Mouse (Mus musculus) adrenal gland, postnatal 14 days (tissue): ENCODE results near the gene Fam20c. TPM values are rescaled to one million over a fixed set of nuclear protein-coding genes. Genes with fewer than 3 reads are reported as not detected.
A peak's percentile ranks its signal among the peaks of the same experiment; 100 is the strongest.

Source experiments
- DNase-seq: peaks from one replicate; pipeline ENCODE4 v3.0.0; 2021; ENCODE audit warnings: mixed read lengths
- total RNA-seq: library from RNA; stranded (reverse); gene quantifications from 2 replicates; pipeline ENCODE4 v1.2.3, GENCODE M21; 2021

Gene Fam20c
- total RNA-seq, 1 experiment from 2014 or later: 13.9 TPM

DNA sequence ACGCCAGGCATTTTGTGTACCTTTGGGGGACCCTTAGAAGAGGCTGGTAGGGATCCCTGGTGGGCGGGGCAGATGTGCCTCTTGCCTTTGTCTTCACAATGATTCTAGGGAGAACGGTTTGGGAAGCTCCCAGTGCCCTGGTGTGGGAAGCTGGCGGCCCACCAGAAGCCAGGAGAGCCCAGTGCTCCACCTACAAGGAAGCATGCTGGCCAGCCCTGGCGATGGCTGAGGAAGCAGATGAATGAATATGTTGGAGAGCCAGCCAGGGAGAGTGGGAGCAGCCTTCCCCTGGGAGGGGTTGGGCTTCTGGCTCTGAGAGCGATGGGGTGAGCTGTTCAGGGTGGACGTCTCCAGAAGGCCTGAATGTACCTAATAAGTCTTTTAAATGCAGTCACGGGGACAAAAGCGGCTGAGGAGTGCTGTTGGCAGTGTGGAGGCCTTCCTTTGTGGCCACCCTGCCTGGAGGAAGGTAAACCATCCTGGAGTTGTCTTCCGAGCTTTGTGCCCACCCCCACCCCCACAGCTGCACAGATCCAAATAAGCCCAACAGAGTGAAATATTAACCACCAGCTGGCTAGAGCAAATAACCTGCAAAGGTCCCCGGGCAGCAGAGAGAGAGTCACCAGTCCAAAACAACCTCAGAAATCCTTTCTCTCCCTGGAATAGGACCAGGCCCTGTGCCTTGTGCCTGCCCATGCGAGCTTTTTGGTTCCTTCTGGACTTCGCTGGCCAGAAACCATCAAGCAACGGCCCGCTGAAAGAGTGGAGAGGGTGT lies 2.2 kb downstream of the Fam20c start:
- DNase-seq: peak; percentile 44

DNA sequence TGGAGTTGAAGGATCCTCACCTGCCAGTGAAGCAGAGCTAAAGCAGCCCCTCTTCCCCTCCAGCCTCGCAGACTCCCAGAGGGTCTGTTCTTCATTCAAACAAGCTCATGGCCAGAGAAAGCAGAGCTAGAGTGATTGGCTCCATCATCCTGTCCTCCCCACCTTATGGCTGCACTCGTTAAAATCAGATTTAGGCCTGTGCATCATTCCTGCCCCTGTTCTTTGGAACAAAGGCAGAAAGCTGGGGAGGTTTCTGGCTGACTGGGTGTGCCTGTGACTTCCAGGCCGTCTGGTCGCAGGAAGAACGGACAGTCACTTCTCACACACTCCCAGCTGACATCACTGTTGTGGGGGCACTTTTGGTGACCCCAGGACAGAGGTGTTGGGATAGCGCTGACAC lies 2.8 kb downstream of the Fam20c start:
- DNase-seq: no peak

DNA sequence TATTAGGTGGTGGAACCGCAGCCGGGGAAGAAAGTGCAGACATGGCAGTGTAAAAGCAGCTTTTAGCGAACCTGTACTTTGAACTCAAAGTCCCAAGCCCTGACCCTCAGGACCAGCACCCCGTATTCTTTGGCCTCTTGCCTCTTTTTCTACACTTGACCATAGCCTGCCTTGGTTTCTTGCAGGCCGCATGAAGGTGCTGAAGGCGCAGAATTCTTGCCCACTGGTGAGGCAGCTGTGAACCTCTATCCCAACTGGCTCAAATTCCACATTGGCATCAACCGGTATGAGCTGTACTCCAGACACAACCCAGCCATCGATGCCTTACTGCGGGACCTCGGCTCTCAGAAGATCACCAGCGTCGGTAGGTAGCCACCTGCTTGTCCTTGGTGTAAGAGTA lies 3.3 kb downstream of the Fam20c start:
- no peak for DNase-seq

DNA sequence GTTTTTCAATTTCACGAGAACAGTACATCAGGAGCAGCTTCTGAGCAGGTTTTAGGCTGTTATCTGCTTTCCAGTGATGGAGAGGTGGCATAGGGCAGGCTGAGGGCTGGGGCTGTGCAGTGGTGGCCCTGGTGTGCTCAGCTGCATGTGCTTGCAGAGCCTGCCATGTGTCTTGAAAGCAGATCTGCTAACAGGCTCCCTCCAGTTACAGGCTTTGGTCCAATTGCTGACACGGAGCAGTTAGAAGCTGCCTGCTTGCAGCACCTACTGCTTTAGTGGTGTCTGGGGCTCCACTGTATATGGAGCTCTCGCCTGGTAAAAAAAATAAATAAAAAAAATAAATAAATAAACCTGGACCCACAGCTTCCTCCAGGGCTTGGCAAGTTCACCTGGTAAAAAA lies 4.2 kb downstream of the Fam20c start:
- DNase-seq: no peak

DNA sequence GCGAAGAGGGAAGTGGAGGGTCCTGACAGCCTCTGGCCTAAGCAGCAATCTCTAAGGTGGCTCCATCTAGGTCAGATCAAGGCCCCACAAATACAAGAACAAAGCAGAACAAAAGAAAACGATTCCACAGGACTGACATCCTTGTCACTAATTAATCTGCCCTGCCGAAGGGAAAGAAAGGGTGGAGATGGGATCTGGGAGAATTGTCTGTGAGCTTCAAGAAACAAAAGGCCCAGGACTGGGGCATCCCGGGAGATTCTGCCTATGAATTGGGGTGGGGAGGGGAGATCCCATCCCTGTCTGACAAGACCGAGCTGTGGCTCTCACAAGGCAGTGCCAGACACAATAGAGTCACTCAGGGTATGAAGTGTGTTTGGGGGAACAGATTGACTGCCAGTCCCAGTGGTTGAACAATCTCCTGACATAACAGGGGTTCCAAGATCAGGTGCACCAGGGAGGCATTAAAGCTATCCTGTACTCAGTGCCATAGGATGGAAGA lies 7.6 kb downstream of the Fam20c start:
- no peak for DNase-seq

DNA sequence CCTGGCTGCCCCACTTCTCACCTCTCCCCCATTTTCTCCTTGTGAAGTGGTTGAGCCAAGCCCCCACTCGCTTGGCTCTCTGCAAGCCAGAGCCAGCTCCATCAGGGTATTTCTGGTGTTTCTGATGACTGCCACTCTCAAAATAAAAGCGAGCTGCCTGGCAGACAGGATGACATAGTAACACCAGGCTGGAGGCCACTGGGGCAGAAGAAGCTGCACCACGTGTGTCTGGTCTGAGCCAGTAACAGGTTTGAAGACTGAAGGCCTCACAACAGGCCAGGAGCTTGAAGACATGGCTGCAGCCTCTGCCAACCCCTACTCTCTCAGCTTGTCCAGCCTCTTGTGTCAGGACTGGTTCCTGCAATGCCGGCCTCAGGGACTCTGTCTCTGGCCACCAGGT lies 8.0 kb downstream of the Fam20c start:
- DNase-seq: no peak

DNA sequence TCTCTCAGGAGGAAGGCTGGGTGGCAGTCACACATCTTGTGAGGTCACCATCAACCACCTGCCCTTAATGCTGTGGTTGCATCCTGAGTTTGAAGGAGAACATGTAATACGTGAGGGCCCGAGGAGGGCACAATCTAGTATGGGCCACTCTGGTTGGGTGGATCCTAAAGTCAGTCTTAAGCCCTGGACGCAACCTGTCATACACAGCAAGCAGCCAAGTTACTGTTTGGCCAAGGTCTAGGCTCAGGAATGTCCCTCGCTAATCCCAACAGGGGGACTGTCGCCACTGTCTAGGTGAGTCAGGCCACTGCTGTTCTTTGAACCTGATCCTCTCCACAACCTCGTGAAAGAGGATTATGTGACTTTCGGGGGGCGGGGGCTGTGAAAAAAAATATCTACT lies 10.3 kb downstream of the Fam20c start:
- DNase-seq: no peak

DNA sequence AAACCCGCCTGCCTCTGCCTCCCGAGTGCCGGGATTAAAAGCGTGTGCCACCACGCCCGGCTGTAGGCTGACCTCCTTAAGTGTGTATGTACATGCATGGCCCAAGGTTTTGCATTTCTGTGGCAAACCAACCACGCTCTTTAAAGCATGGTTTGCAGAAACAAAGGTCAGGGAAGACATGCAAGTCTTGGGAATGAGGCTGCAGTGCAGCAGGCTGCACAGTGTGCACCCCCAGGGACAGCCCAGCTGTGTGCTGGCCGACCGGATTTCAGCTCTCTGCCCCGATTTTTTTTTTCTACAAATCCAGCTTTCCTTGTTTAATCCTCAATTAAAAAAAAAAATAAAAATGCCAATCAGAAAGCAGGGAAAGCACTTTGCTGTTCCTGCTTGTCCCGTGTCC lies 13.3 kb downstream of the Fam20c start:
- no peak for DNase-seq

DNA sequence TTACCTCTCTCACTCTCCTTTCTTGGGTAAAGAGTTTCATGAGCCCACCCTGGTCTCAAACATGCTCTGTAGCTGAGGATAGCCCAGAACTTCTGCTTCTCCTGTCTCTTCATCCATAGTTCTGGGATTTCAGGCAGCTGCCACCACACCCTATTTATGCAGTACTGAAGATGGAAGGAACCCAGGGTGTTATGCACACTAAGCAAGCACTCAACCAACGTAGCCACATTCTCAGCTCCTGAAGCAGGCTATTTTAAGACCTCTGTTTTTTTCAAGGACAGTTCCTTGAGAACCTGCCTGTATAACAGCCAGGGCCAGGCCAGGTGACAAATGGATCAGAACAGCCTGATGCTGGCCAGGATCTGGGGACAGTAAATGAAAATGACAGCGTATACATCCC lies 14.4 kb downstream of the Fam20c start:
- DNase-seq: no peak

DNA sequence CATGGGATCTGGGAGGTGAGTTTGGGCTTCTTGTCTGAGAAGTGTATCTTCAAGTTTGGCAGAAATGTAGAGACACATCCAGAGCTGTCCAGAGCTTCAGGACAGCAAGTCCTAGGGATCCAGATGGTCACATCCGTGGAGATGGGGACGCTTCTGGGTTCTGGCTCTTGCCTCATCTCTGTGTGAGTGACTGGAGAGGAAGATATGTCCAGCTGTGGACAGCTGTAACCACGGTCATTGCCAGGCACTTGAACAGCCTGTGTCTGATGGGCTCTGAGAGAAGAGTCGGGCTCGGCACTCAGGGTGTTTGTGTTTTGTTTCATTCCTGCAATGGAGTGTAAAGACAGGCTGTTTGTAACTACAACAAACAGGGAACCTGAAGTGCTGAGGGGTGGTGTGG lies 14.8 kb downstream of the Fam20c start:
- DNase-seq: no peak

DNA sequence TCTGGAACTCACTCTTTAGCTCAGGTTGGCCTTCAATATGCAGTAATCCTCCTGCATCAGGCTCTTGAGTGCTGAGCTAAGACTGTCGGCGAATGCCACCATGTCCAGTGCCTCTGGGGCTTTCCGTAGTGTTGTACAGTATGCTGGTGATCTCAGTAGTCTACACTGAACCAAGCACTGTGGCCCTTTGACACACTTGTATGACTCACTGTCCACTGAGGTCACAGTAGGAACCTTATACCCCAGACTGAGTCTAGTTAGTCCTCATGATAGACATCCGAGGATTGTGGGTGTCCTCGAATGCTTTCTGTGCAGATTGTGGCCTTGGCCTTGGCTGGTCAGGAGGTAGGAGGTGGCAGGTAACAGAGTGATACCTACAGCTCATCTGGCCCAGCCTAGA lies 20.8 kb downstream of the Fam20c start:
- no peak for DNase-seq

DNA sequence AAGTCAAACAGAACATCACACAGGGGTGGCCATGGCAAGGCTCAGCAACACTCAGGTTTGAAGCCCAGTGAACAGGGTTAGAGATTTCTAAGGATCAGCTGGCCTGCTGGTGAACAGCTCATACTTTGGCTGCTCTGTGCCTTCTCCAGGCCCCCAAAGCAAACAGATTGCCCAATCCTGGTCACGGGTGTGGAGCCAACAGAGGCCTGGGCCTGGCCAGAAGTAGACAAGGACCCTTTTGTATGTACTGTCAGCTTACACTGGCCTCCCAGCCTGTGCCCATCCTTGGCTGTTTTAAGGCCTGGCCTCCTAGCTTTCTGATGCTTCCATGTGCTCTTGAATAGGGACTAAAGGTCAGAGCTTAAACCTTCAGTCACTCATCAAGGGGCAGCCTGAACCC lies 22.0 kb downstream of the Fam20c start:
- no peak for DNase-seq

DNA sequence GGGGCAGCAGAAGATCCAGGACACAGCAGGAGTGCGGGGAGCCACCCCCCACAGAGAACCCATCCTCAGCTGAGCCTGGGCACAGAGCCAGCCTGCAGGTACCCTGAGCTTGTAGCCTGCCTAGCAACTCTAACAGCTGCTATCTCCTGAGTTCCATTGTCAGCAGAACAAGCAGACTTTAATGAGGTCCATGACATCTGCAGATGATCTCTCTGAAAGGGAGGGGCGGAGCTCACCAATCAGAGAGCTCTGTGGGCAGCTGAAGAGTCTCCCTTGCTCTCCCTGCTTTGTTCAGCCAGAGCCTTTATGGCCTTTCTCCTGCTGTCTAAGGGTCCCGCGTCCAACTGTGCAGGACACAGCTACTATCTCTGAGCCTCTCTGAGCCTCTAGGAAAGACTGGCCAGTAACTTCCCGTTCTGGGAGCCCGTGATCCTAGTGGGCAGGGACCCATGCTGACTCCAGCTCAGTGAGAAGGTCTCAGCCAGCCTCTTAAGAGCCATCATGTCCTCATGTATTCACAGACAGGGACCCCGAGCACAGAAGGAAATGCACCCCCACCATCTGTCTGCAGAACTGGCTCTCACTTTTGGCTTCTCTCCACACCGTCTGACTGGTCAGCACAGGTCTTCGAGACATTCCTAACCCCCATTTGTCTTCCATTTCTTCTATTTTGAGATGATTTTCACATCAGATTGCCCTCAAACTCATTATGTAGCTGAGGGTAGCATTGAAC lies 24.6 kb downstream of the Fam20c start:
- no peak for DNase-seq

DNA sequence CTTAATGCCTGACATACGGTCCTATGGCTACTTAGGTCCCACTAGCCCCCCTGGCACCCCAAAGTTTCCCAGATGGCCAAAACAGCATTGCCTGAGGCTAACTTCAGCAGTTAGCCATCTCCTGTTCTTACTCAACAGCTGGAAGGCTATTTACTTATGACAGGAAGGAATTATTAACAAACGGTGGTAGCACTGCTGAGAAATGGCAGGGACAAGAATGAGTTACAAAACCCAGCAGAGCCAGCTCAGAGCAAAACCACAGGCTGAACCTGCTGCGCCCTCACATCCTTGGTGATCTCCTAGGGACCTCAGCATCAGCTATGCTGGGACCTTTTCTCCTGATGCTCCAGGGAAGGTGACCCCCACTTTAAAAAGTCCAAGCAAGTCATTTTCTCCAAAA lies 25.3 kb downstream of the Fam20c start:
- no peak for DNase-seq

DNA sequence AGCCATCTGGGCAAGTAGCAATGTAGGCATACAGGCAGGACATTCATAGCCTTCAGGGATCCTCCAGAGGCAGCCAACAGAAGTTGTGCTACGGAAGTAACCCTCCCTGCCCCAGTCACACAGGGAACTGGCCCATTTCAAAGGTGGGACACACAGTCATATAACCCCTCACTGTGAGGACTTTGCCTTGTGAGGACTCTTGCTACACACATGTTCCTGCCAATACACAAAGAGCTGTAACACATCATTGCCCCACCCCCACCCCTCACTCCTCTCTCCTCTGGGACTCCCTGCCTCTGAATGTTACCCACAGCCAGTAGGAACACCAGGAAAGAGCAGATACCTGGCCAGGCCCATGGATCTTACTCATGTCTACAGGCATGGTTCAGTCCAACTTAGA lies 28.4 kb downstream of the Fam20c start:
- DNase-seq: no peak

DNA sequence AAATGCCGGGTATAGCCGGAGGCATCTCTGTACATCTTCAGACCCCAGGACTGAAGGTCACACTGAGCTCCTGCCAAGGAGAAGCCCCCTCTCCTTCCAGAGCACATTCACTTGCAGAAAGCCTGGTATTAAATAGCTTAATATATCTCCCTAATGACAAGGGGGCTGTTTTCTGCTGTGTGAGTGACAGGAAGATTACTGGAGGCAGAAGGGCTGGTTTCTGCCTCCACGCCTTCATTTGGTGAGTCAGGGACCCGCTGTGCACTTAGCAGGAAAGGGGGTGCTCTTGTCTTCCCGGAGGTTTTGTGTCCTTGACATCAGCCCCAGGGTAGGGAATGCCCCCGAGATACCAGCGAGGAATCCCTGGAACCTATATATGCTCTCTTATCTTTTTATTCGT lies 28.9 kb downstream of the Fam20c start:
- no peak for DNase-seq

DNA sequence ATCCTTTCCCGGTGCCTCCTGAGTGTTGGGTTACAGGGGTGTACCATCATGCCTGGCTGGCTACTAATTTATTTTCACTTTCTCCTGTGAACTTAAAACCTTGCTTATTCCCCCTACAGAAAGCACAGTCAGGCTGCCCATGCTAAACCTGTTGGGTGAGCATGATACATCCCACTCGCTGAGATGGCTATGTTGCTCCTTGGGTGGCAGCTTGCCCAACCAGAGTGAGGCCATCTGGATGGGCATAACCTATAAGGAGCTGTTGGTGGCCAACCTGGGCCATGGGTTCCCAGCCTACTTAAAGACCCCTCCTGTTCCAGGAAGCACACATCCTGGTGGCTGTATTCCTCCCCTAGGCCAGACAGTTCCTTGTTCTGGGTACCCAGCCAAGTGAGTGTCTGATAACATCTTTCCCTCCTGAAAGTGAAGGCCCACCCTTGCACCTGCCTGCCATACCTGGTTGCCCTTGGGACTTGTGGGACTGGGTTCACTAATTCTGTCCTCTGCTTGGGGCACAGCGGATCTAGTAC lies 31.7 kb downstream of the Fam20c start:
- DNase-seq: no peak

DNA sequence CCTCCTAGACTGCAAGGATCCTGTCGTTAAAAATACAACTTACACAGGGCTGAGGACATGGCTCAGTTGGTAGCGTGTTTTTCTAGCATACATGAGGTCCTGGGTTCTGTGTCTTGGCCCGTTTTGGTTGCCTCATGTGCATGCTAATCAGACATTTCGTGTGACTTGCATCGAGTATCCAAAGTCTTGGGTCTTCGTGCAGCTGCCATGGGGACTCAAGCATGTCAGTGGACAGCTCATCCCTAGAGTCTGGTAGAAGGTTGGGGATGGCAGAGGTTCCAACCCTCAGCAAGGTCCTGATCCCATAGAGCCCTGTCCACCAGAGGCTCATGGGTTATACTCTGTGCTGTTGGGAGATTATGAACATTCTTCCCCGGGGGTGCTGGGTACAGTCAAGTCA lies 33.3 kb downstream of the Fam20c start:
- no peak for DNase-seq

DNA sequence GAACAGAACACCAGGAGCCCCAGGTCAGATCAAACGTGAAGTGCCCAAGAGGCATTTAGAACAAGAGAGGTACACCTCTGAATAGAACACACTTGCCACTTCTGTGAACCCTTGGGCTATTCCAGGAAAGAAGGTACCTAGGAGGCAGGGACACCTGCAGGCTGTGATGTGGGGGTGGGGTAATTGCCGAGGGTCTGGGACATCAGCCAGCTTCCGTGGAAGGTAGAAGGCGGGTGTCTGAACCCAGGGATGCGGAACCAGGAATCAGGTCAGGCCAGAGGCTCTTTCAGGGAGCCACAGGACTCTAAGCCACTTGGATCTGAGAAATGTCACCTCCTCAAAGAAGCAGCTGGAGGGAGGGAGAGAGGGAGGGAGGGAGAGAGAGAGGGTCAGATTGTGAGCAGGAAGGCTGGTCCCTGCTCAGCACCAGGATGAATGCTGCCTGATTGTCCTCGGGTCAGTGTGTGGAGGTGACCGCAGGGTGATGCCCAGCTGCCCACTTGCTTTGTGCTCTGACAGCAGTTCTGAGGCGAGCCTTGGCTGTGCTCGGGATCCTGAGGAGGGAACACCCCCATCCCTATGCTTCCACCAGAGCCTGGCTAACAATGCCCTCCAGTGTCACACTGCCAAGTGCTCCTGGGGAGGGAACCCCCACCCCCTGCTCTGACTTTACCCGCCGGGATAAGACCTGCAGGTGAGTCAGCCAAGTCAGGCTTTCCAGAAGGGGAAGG lies 34.3 kb downstream of the Fam20c start:
- DNase-seq: peak; percentile 23

DNA sequence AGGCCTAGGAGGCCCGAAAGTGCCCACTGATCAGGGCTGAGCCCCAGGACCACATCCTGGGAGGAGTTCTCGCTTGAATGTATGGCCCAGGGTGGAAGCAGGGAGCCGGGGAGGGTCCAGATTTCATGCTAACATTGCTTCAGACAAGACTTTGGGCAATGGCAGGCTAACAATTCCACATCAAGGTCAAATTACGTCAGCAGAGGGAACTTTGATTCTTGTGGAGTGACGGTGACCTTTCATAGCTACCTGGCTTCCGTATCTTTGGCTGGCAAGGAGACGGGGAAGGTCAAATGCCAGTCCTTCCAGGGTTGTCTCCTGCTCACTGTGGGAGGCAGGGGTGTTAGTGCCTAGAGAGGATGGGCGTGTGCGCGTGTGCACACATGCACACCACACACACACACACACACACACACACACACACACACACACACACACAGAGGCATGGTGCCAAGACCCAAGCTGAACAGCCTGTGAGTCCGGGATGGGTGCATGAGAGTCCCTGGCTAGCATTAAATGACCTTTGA lies 36.7 kb downstream of the Fam20c start:
- peak; percentile 27 for DNase-seq

DNA sequence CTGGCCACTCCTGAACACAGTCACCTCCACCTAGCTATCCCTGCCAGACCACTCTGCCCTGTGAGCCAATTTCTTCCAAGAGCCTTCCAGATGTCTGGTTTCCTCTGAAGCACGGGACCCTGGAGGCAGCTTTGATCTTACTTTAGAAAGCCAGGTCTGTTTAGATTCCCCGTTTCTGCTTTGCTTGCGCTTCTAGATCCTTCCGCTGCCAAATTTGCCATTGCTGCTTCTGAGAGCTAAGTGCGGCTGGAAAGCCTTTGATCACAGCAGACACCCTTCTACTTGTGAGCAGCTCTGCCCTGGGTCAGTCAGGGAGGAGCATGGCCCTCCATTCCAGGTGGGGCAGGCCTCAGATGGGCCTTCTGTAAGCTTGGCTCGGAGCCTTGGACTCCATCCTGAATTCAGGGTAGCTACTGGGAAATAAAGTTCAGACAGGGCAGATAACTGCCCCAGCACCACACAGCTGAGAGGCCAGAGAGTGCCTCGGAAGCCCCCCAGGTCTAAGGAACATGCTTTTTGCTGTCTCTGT lies 47.3 kb downstream of the Fam20c start:
- DNase-seq: no peak

DNA sequence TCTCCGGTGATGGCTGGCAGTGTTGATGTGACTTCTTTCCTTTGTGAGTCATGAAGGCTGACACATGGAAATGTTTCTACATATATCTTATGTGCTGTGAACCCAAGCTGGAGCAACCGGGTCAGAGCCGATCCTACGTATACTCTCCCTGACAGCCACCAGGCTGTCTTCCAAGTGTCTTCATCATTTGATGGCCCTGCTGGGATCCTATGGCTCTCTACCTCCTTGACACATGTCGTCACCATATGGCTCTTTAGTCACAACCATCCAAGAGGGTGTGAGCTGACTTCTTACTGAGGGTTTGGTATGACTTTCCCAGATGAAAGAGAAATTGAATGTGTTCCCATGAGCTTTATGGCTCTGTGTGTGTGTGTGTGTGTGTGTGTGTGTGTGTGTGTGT lies 50.0 kb downstream of the Fam20c start:
- no peak for DNase-seq
